In the genomic region with DNA sequence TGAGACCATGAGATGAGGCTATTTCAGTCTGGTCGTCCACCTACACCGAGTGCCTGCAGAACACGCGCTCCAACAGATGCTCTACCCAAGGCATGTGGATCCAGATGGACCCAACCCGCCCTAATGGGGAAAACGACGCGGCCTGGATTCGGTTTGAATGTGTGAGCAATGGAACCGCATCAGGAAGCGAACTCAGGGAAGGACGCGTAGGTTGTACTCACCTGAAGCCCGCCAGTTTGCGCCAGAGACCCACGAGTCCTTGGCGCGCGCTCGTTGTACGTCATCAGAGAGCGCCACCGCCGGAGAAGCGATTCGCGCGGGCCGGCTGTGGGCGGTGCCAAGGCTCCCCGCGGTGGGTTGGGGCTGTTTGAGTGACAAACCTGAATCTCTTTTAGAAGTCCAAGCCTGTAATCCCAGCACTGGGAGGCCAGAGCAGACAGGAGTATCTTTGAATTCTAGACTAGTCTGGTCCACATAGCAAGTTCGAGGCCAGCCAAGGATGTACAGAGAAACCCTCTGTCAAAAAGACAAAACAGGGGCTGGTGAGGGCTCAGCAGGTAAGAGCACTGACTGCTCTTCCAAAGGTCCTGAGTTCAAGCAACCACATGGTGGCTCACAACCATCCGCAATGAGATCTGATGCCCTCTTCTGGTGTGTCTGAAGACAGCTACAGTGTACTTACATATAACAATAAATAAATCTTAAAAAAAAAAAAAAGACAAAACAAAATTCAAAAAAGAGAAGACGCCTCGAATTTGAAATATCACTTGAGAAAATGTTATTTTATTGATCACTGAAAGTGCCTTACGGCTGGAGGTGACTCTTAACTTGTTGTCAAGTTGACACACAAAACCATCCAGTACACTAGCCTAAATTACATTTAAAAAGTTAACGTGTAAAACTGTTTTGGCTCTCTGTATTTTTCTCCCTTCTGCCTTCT, we compare ENCODE assay signal across 8 mouse cellular contexts. TPM values are rescaled to one million over a fixed set of nuclear protein-coding genes. Genes with fewer than 3 reads are reported as not detected.
A peak's percentile ranks its signal among the peaks of the same experiment; 100 is the strongest.
DNase-seq lines count a peak whose midpoint lies in the region; ATAC-seq and TF ChIP-seq lines count a peak whose summit lies in the region.

A gene (minus strand): TSS at position 279 of the 940 bp plus-strand sequence.

- peaks cover 2% of the 10 kb centered on the region; the same call in 1 of the 2 replicates for H3K4me1 ChIP-seq in bone marrow, adult 2 months (ENCODE audit: control insufficient read depth, insufficient read depth, low read length)
- H3K4me1 ChIP-seq in embryonic facial prominence, embryonic 15.5 days: peaks cover 25% of the 10 kb centered on the region
- peaks cover 12% of the 10 kb centered on the region; the same call in 1 of the 2 replicates for H3K4me1 ChIP-seq in kidney, embryonic 14.5 days (ENCODE audit: control insufficient read depth, insufficient read depth, low read length)
- peaks cover 22% of the 10 kb centered on the region for H3K4me1 ChIP-seq in limb, embryonic 15.5 days

- H3K4me2 ChIP-seq in embryonic facial prominence, embryonic 15.5 days (replicated peaks): peak within 1 kb of the TSS; percentile 60
- H3K4me2 ChIP-seq in kidney, embryonic 14.5 days (replicated peaks; ENCODE audit: low read depth, low read length): peak within 1 kb of the TSS; percentile 68
- H3K4me2 ChIP-seq in limb, embryonic 15.5 days: peak within 1 kb of the TSS; percentile 59

- H3K4me3 ChIP-seq in bone marrow, adult 2 months (replicated peaks; ENCODE audit: control insufficient read depth, low read depth, low read length): peak within 1 kb of the TSS; percentile 92
- H3K4me3 ChIP-seq in embryonic facial prominence, embryonic 15.5 days (replicated peaks): peak within 1 kb of the TSS; percentile 84
- peak within 1 kb of the TSS; percentile 87 for H3K4me3 ChIP-seq in kidney, embryonic 14.5 days (ENCODE audit: low read length)
- H3K4me3 ChIP-seq in limb, embryonic 15.5 days: peak within 1 kb of the TSS; percentile 61

- H3K9ac ChIP-seq in embryonic facial prominence, embryonic 15.5 days: peak within 1 kb of the TSS; percentile 65
- peak within 1 kb of the TSS; percentile 78 for H3K9ac ChIP-seq in kidney, embryonic 14.5 days (ENCODE audit: low read depth, low read length)
- peak within 1 kb of the TSS; percentile 51 for H3K9ac ChIP-seq in limb, embryonic 15.5 days

- 9% methylated on average over 38 of the region's 38 CpGs for WGBS in bone marrow, adult 2 months
- 10% methylated on average over 38 of the region's 38 CpGs for WGBS in embryonic facial prominence, embryonic 15.5 days
- 10% methylated on average over 38 of the region's 38 CpGs for WGBS in kidney, embryonic 14.5 days
- WGBS in limb, embryonic 15.5 days: 9% methylated on average over 38 of the region's 38 CpGs

- no peak for TF ChIP-seq CTCF in bone marrow, adult 2 months (IDR thresholded peaks at IDR 0.05; ENCODE audit: control insufficient read depth, insufficient read depth, low read length)

- DNase-seq in 416B (ENCODE audit: low read depth): peak; percentile 97
- peak; percentile 75 to 81 for DNase-seq in heart, adult 9 months (ENCODE audit: low spot score in 2 of 2)
- DNase-seq in monocyte, adult 2 months (ENCODE audit: low read depth in 1 of 2, low spot score in 2 of 2): peak; percentile 82 to 85
- DNase-seq in spleen, postnatal 36 days (ENCODE audit: low spot score in 2 of 2): peak; percentile 89 to 92

- H3K27ac ChIP-seq in bone marrow, adult 2 months (ENCODE audit: control insufficient read depth, insufficient read depth, low read depth, low read length, poor library complexity): peak within 1 kb of the TSS; percentile 77
- H3K27ac ChIP-seq in embryonic facial prominence, embryonic 15.5 days (replicated peaks): peak within 1 kb of the TSS; percentile 71; the same call in 1 of the 2 replicates
- H3K27ac ChIP-seq in kidney, embryonic 14.5 days (ENCODE audit: low read depth, low read length): peak within 1 kb of the TSS; percentile 62
- peak within 1 kb of the TSS; percentile 74 for H3K27ac ChIP-seq in limb, embryonic 15.5 days

- H3K9me3 ChIP-seq in embryonic facial prominence, embryonic 15.5 days (replicated peaks): no peaks in the 10 kb centered on the region
- no peaks in the 10 kb centered on the region for H3K9me3 ChIP-seq in kidney, embryonic 14.5 days (ENCODE audit: control insufficient read depth, low read length)
- H3K9me3 ChIP-seq in limb, embryonic 15.5 days: no peaks in the 10 kb centered on the region

- H3K36me3 ChIP-seq in embryonic facial prominence, embryonic 15.5 days: no peaks in the 10 kb centered on the region
- peaks cover 2% of the 10 kb centered on the region for H3K36me3 ChIP-seq in kidney, embryonic 14.5 days (ENCODE audit: control insufficient read depth, insufficient read depth, low read length)
- H3K36me3 ChIP-seq in limb, embryonic 15.5 days: peaks cover 1% of the 10 kb centered on the region; the same call in 1 of the 2 replicates

- peak; percentile 63; the same call in 1 of the 2 replicates for TF ChIP-seq POLR2A in bone marrow, adult 2 months (IDR thresholded peaks at IDR 0.05; ENCODE audit: borderline replicate concordance, control insufficient read depth, low read depth, low read length)

- ATAC-seq in embryonic facial prominence, embryonic 15.5 days (ENCODE audit: insufficient number of reproducible peaks, low FRiP score, low TSS enrichment, low read depth): peak; percentile 86
- peak; percentile 85 for ATAC-seq in kidney, embryonic 14.5 days (ENCODE audit: low FRiP score, low TSS enrichment)
- peak; percentile 74 for ATAC-seq in limb, embryonic 15.5 days (ENCODE audit: insufficient number of reproducible peaks, low FRiP score, low TSS enrichment, low read depth)

- H3K27me3 ChIP-seq in embryonic facial prominence, embryonic 15.5 days: no peaks in the 10 kb centered on the region
- H3K27me3 ChIP-seq in kidney, embryonic 14.5 days (ENCODE audit: control insufficient read depth, insufficient read depth, low read length): no peaks in the 10 kb centered on the region
- no peaks in the 10 kb centered on the region for H3K27me3 ChIP-seq in limb, embryonic 15.5 days

RNA-seq across cellular contexts. Expression of the gene that starts here (rescaled TPM):
- 26.1 and 34.4 TPM in 2 replicates for polyA plus RNA-seq in bone marrow, adult 2 months (2011; ENCODE audit: insufficient read depth, insufficient read length, low replicate concordance, missing spikeins)
- 26.1 and 27.5 TPM in 2 replicates for polyA plus RNA-seq in embryonic facial prominence, embryonic 15.5 days (2015; fragmentation: Nextera tagmentation; extraction: Ambion mirVana)
- 33.7 and 47.7 TPM in 2 replicates for polyA plus RNA-seq in kidney, embryonic 14.5 days (2014; fragmentation: Nextera tagmentation; extraction: Ambion mirVana)
- polyA plus RNA-seq in limb, embryonic 15.5 days (2015; fragmentation: Nextera tagmentation; extraction: Ambion mirVana): 23.6 and 25.0 TPM in 2 replicates

Comparison
In these comparisons a context has a peak if more than half of its experiments do, and no peak if none do; other contexts are left out.
1. Peak in every context shown above with its lines: DNase-seq, ATAC-seq, H3K4me3 ChIP-seq and H3K27ac ChIP-seq.